Mouse (Mus musculus) gastrocnemius, postnatal 4 days (tissue): Measurements from ENCODE around the gene Sgcg. TPM values are rescaled to one million over a fixed set of nuclear protein-coding genes. Genes with fewer than 3 reads are reported as not detected.

ENCODE experiments used
- DNase-seq, 2 experiments: peaks; one replicate each; pipeline ENCODE4 v3.0.0; 2021 to 2022; ENCODE audit warnings: low spot score in 2 of 2, mixed read lengths in 2 of 2
- long read RNA-seq, 2 experiments: library from polyadenylated mRNA; stranded (forward); transcript quantifications; one replicate each; pipeline ENCODE4 v2.0.0; 2021
- total RNA-seq, 2 experiments: library from RNA; stranded (reverse); gene quantifications; 2 replicates each; pipeline ENCODE4 v1.2.3; 2021

The Sgcg gene
- total RNA-seq = 100 to 1,000 TPM; 145 to 161 TPM
- long read RNA-seq, experiment 1, transcript Sgcg-201 (8 exons, 3,515 nt) = major isoform, 195 of 236 reads
- long read RNA-seq, experiment 1, partial matches to known transcripts = 8 of 236 reads
- long read RNA-seq, experiment 1, other reads (novel, unspliced or antisense) = 33 of 236 reads
- long read RNA-seq, experiment 2, transcript Sgcg-201 (8 exons, 3,515 nt) = major isoform, 197 of 234 reads
- long read RNA-seq, experiment 2, partial matches to known transcripts = 7 of 234 reads
- long read RNA-seq, experiment 2, other reads (novel, unspliced or antisense) = 30 of 234 reads

GRCm38 (mm10) chr14:61258352-61258751 is at the start of gene Sgcg:
Sgcg (minus strand) TSS chr14:61258490.
- DNase-seq = peak in 1 of 2 experiments; percentile 65

- DNase-seq = no peak
Measured at GRCm38 (mm10) chr14:61303969-61304609, 45.8 kb upstream of the Sgcg start.

GRCm38 (mm10) chr14:61302428-61302827 is 44.1 kb upstream of the Sgcg start:
- no peak for DNase-seq

GRCm38 (mm10) chr14:61301323-61301722 is 43.0 kb upstream of the Sgcg start:
- no peak for DNase-seq

- no peak for DNase-seq
Measured at GRCm38 (mm10) chr14:61299810-61300209, 41.5 kb upstream of the Sgcg start.

- peak in 1 of 2 experiments; percentile 40 for DNase-seq
Measured at GRCm38 (mm10) chr14:61294738-61295079, 36.4 kb upstream of the Sgcg start.

GRCm38 (mm10) chr14:61293884-61294737 is 35.8 kb upstream of the Sgcg start:
- peak in 1 of 2 experiments; percentile 62 for DNase-seq

- no peak for DNase-seq
Measured at GRCm38 (mm10) chr14:61290664-61291063, 32.4 kb upstream of the Sgcg start.

GRCm38 (mm10) chr14:61288606-61289286 is 30.5 kb upstream of the Sgcg start:
- DNase-seq = no peak

GRCm38 (mm10) chr14:61278676-61279300 is 20.5 kb upstream of the Sgcg start:
- DNase-seq = no peak

- no peak for DNase-seq
Measured at GRCm38 (mm10) chr14:61277285-61277684, 19.0 kb upstream of the Sgcg start.

GRCm38 (mm10) chr14:61274414-61275198 is 16.3 kb upstream of the Sgcg start:
- no peak for DNase-seq

GRCm38 (mm10) chr14:61267908-61268475 is 9.7 kb upstream of the Sgcg start:
- no peak for DNase-seq

GRCm38 (mm10) chr14:61259084-61259483 is 794 bp upstream of the Sgcg start:
- DNase-seq = no peak

GRCm38 (mm10) chr14:61252596-61253388 is 5.5 kb downstream of the Sgcg start:
- no peak for DNase-seq

GRCm38 (mm10) chr14:61246444-61246843 is 11.8 kb downstream of the Sgcg start:
- no peak for DNase-seq

- no peak for DNase-seq
Measured at GRCm38 (mm10) chr14:61242611-61243010, 15.7 kb downstream of the Sgcg start.

GRCm38 (mm10) chr14:61238751-61239150 is 19.5 kb downstream of the Sgcg start:
- DNase-seq = no peak

GRCm38 (mm10) chr14:61237101-61237654 is 21.1 kb downstream of the Sgcg start:
- DNase-seq = no peak
